Mouse (Mus musculus) kidney, adult 8-10 months (tissue): ENCODE measurements around the gene Casz1.

Source experiments
- DNase-seq, 2 experiments: peaks; one replicate each; pipeline ENCODE4 v3.0.0; 2022

The Casz1 gene

GRCm38 (mm10) chr4:148804137-148804779 is at the start of gene Casz1:
Casz1 (plus strand) TSS chr4:148804429.
- peak; percentile 87 to 88 for DNase-seq

- no peak for DNase-seq
Observed at GRCm38 (mm10) chr4:148758863-148759262, 45.4 kb upstream of the Casz1 start.

- no peak for DNase-seq
Observed at GRCm38 (mm10) chr4:148760152-148760551, 44.1 kb upstream of the Casz1 start.

- no peak for DNase-seq
Observed at GRCm38 (mm10) chr4:148766021-148766775, 38.0 kb upstream of the Casz1 start.

- DNase-seq = no peak
Observed at GRCm38 (mm10) chr4:148767655-148768305, 36.4 kb upstream of the Casz1 start.

- no peak for DNase-seq
Observed at GRCm38 (mm10) chr4:148768649-148769048, 35.6 kb upstream of the Casz1 start.

GRCm38 (mm10) chr4:148770582-148771408 is 33.4 kb upstream of the Casz1 start:
- DNase-seq = no peak

- no peak for DNase-seq
Observed at GRCm38 (mm10) chr4:148771409-148771929, 32.8 kb upstream of the Casz1 start.

- DNase-seq = no peak
Observed at GRCm38 (mm10) chr4:148772658-148773057, 31.6 kb upstream of the Casz1 start.

- DNase-seq = no peak
Observed at GRCm38 (mm10) chr4:148774036-148774435, 30.2 kb upstream of the Casz1 start.

- DNase-seq = no peak
Observed at GRCm38 (mm10) chr4:148775476-148776269, 28.6 kb upstream of the Casz1 start.

GRCm38 (mm10) chr4:148780097-148780621 is 24.1 kb upstream of the Casz1 start:
- DNase-seq = no peak

- DNase-seq = peak; percentile 46 to 52
Observed at GRCm38 (mm10) chr4:148781516-148781915, 22.7 kb upstream of the Casz1 start.

GRCm38 (mm10) chr4:148782880-148783279 is 21.3 kb upstream of the Casz1 start:
- no peak for DNase-seq

GRCm38 (mm10) chr4:148783760-148784159 is 20.5 kb upstream of the Casz1 start:
- no peak for DNase-seq

GRCm38 (mm10) chr4:148785053-148785567 is 19.1 kb upstream of the Casz1 start:
- no peak for DNase-seq

- DNase-seq = no peak
Observed at GRCm38 (mm10) chr4:148785995-148786394, 18.2 kb upstream of the Casz1 start.

GRCm38 (mm10) chr4:148790940-148791339 is 13.3 kb upstream of the Casz1 start:
- no peak for DNase-seq

GRCm38 (mm10) chr4:148795038-148795437 is 9.2 kb upstream of the Casz1 start:
- no peak for DNase-seq

GRCm38 (mm10) chr4:148797475-148798324 is 6.5 kb upstream of the Casz1 start:
- peak in 1 of 2 experiments; percentile 25 for DNase-seq
